8 mouse cellular contexts compared by ENCODE assay signal in the genomic region with DNA sequence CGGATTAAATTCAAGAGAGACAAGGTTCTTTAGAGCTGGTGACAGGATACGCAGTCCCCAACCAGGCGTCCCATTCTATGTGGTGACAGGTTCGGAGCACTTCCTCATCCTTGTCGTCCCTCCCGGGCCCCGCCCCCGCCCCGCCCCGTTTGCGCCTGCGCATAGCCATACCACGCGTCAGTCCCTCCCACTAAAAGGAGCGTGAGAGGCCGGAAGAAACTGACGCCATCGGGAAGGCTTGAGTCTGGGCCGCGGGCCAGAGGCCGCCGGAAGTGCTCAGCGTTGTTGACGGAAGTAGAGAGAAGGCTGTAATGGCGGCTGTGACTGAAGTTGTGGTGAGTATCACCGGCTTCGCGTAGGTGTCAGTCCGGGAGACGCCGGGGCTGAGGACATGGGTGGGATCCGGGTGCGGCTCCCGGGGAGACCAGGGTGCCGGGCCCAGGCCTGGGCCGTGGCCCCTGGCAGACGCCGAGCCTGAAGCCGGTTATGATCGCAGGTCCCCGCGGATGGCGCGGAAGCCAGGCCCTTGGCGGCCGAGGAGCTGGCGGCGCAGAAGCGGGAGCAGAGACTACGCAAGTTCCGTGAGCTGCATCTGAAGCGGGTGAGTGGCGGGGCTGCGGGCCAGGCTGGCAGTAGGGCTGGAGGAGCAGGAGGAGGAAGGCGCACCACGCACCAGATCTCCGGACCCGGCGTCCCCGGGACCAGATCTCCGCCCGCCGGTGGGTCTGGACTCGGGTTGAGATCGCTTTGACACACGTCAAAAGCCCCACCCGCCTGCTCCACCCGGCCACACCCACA. TPM values are rescaled to one million over a fixed set of nuclear protein-coding genes. Genes with fewer than 3 reads are reported as not detected.
DNase-seq lines count a peak whose midpoint lies in the region; ATAC-seq and TF ChIP-seq lines count a peak whose summit lies in the region.

A gene (plus strand): TSS at position 215 of the 798 bp plus-strand sequence.

- H3K9me3 ChIP-seq in forebrain, embryonic 15.5 days = no peaks in the 10 kb centered on the region

- peaks cover 54% of the 10 kb centered on the region for H3K36me3 ChIP-seq in forebrain, embryonic 15.5 days

- under 1% methylated on average over 68 of the region's 68 CpGs for WGBS in forebrain, embryonic 15.5 days
- WGBS in lung, adult 2 months = under 1% methylated on average over 68 of the region's 68 CpGs

- intact Hi-C loops in heart, postnatal 25 days (cut with DNase I) = no loop called here

- peak; percentile 97 for DNase-seq in ES-CJ7 (ENCODE audit: low read depth, low spot score)
- peak; percentile 94 for DNase-seq in cerebellum, adult 11 months
- DNase-seq in heart, postnatal 25 days (ENCODE audit: low spot score) = peak; percentile 90
- DNase-seq in layer of hippocampus, adult 18-20 months (ENCODE audit: low spot score in 2 of 2) = peak; percentile 92 to 97
- peak; percentile 91 for DNase-seq in lung, adult 2 months
- DNase-seq in thymus, adult 18-20 months = peak; percentile 86 to 92

- no peaks in the 10 kb centered on the region for H3K27me3 ChIP-seq in forebrain, embryonic 15.5 days

- no peak for TF ChIP-seq CTCF in lung, adult 2 months (IDR thresholded peaks at IDR 0.05; ENCODE audit: insufficient read depth, low read length)

- peak within 1 kb of the TSS; percentile 79 for H3K4me3 ChIP-seq in forebrain, embryonic 15.5 days
- peak within 1 kb of the TSS; percentile 88 for H3K4me3 ChIP-seq in lung, adult 2 months (replicated peaks; ENCODE audit: extremely low read depth, low read depth, low read length)

- ATAC-seq in forebrain, embryonic 15.5 days (replicated peaks) = peak; percentile 97
- ATAC-seq in neutrophil, adult 5-6 weeks (ENCODE audit: extremely low read depth, insufficient number of reproducible peaks, low FRiP score, poor library complexity, severe bottlenecking) = peak; percentile 87

- peak within 1 kb of the TSS; percentile 91 for H3K4me2 ChIP-seq in forebrain, embryonic 15.5 days (replicated peaks)

- peaks cover 28% of the 10 kb centered on the region for H3K4me1 ChIP-seq in forebrain, embryonic 15.5 days
- peaks cover 2% of the 10 kb centered on the region for H3K4me1 ChIP-seq in lung, adult 2 months (ENCODE audit: control insufficient read depth, insufficient read depth, low read length)

- peak within 1 kb of the TSS; percentile 82 for H3K27ac ChIP-seq in forebrain, embryonic 15.5 days (replicated peaks)

- TF ChIP-seq POLR2A in lung, adult 2 months (IDR thresholded peaks at IDR 0.05; ENCODE audit: borderline replicate concordance, extremely low read depth, low read depth, low read length) = peak; percentile 75; the same call in 1 of the 2 replicates

- H3K9ac ChIP-seq in forebrain, embryonic 15.5 days (replicated peaks) = peak within 1 kb of the TSS; percentile 71

RNA-seq across cellular contexts. Expression of the gene that starts here (rescaled TPM):
- 75.1 and 77.3 TPM in 2 replicates for polyA plus RNA-seq in forebrain, embryonic 15.5 days (2015; fragmentation: Nextera tagmentation; extraction: Ambion mirVana)
- total RNA-seq in heart, postnatal 25 days (2021) = 10 to 100 TPM; 48.6 to 52.4 TPM
- total RNA-seq in layer of hippocampus, adult 18-20 months (2021) = 10 to 100 TPM; 58.8 to 69.7 TPM
- 25.7 and 43.4 TPM in 2 replicates for polyA plus RNA-seq in lung, adult 2 months (2012; rRNA removed)
- total RNA-seq in neutrophil, adult 5-6 weeks (2017) = 473 and 479 TPM in 2 replicates

Comparison
In these comparisons a context has a peak if more than half of its experiments do, and no peak if none do; other contexts are left out.
1. Peak in every context shown above with its lines: DNase-seq, ATAC-seq, H3K4me3 ChIP-seq and H3K27ac ChIP-seq.